Mouse (Mus musculus): ENCODE data around the gene Klf9. TPM values are rescaled to one million over a fixed set of nuclear protein-coding genes. Genes with fewer than 3 reads are reported as not detected.

Gene Klf9
- polyA plus RNA-seq, 1 experiment from 2014 or later: 6.6 TPM

DNA sequence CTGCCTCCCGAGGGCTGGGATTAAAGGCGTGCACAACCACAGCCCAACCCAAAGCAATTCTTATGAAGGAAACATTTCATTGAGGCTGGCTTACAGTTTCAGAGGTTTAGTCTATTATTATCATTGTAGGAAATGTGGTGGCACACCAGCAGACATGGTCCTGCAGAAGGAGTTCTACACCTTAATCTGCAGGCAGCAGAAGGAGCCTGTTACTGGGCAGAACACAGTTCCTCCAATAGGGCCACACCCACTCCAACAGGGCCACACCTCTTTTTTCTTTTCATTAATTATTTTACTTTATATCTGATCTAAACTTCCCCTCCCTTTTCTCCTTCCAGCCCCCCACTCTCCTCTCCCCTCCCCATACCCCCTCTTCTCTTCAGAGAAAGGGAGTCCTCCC lies 11.1 kb upstream of the Klf9 start:
- H3K27me3 ChIP-seq (ENCODE audit: control insufficient read depth, insufficient read depth, low read depth, low read length): peaks cover 16% of the 10 kb centered on the region
- no peak overlapping the region for H3K4me2 ChIP-seq (ENCODE audit: low read depth, low read length)
- no peak for ATAC-seq (ENCODE audit: low read depth)
- no peak overlapping the region for H3K27ac ChIP-seq (ENCODE audit: low read length)
- no peak overlapping the region for H3K9ac ChIP-seq (ENCODE audit: low read length)
- 92% methylated on average over 2 of the region's 2 CpGs for WGBS
- peaks cover 12% of the 10 kb centered on the region for H3K4me1 ChIP-seq (replicated peaks; ENCODE audit: control insufficient read depth, insufficient read depth, low read length)
- no peaks in the 10 kb centered on the region for H3K9me3 ChIP-seq (ENCODE audit: control insufficient read depth, low read length)
- H3K4me3 ChIP-seq (ENCODE audit: low read length): no peak overlapping the region
- no peaks in the 10 kb centered on the region for H3K36me3 ChIP-seq (ENCODE audit: control insufficient read depth, insufficient read depth, low read length)

DNA sequence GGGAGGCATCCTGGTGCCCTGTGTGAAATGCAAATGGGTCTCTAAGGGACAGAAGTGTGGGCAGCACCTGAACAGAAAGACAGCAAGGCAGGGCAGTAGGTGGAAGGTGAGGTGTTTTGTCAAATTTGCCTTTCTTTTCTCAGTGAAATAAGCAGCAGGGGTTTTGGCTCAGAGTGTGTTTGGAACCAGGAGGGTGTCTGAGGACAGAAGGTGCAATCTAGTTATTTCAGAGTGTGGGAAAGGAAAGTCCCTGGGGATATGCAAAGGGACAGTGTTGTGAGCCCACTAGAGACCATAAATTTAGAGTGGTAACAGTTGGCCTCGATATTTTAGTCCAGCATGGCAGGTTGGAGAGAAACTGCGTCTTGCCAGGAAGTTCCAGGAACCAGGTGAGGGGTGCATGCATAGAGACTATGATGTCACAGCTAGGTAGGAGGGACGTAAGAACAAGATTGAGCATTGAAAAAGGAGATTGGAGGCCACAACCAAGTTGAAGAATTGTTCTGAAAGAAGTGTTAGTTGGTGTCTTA lies 8.9 kb upstream of the Klf9 start:
- ATAC-seq (ENCODE audit: low read depth): no peak
- H3K27ac ChIP-seq (ENCODE audit: low read length): no peak overlapping the region
- no peak overlapping the region for H3K4me3 ChIP-seq (ENCODE audit: low read length)
- peaks cover 22% of the 10 kb centered on the region for H3K27me3 ChIP-seq (ENCODE audit: control insufficient read depth, insufficient read depth, low read depth, low read length)
- WGBS: 51% methylated on average over 3 of the region's 3 CpGs
- no peak overlapping the region for H3K9ac ChIP-seq (ENCODE audit: low read length)
- H3K4me1 ChIP-seq (replicated peaks; ENCODE audit: control insufficient read depth, insufficient read depth, low read length): peaks cover 27% of the 10 kb centered on the region
- H3K9me3 ChIP-seq (ENCODE audit: control insufficient read depth, low read length): no peaks in the 10 kb centered on the region
- no peak overlapping the region for H3K4me2 ChIP-seq (ENCODE audit: low read depth, low read length)
- H3K36me3 ChIP-seq (ENCODE audit: control insufficient read depth, insufficient read depth, low read length): no peaks in the 10 kb centered on the region

DNA sequence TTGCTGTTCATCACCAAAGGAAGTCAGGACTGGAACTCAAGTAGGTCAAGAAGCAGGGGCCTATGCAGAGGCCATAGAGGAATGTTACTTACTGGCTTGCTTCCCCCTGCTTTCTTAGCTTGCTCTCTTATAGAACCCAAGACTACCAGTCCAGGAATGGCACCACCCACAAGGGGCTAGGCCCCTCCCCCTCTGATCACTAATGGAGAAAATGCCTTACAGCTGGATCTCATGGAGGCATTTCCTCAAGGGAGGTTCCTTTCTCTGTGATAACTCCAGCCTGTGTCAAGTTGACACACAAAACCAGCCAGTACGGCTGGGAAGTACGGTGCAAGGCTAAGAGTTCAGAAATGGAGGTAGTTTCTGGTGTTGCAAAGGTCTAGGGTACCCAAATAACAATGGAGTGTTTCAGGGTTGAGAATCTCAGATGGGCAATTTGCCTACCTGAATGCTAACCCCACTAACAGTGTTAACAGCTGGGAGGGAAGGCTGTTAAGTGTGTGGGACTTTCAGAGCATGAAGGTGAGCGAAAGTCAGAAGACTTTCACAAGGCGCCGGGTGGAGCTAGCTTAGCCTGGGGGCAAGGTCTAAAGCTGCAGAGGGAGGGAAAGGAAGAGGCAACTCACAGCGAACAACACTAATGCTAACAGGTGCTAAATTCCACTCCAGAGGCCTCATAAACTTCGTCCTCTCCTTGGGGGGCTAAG lies 8.2 kb upstream of the Klf9 start:
- no peak overlapping the region for H3K4me3 ChIP-seq (ENCODE audit: low read length)
- no peaks in the 10 kb centered on the region for H3K36me3 ChIP-seq (ENCODE audit: control insufficient read depth, insufficient read depth, low read length)
- H3K27ac ChIP-seq (ENCODE audit: low read length): no peak overlapping the region
- H3K9me3 ChIP-seq (ENCODE audit: control insufficient read depth, low read length): no peaks in the 10 kb centered on the region
- no peak overlapping the region for H3K4me2 ChIP-seq (ENCODE audit: low read depth, low read length)
- no peak for ATAC-seq (ENCODE audit: low read depth)
- peaks cover 24% of the 10 kb centered on the region for H3K27me3 ChIP-seq (ENCODE audit: control insufficient read depth, insufficient read depth, low read depth, low read length)
- 32% methylated on average over 7 of the region's 7 CpGs for WGBS
- peaks cover 27% of the 10 kb centered on the region for H3K4me1 ChIP-seq (replicated peaks; ENCODE audit: control insufficient read depth, insufficient read depth, low read length)
- H3K9ac ChIP-seq (ENCODE audit: low read length): no peak overlapping the region

DNA sequence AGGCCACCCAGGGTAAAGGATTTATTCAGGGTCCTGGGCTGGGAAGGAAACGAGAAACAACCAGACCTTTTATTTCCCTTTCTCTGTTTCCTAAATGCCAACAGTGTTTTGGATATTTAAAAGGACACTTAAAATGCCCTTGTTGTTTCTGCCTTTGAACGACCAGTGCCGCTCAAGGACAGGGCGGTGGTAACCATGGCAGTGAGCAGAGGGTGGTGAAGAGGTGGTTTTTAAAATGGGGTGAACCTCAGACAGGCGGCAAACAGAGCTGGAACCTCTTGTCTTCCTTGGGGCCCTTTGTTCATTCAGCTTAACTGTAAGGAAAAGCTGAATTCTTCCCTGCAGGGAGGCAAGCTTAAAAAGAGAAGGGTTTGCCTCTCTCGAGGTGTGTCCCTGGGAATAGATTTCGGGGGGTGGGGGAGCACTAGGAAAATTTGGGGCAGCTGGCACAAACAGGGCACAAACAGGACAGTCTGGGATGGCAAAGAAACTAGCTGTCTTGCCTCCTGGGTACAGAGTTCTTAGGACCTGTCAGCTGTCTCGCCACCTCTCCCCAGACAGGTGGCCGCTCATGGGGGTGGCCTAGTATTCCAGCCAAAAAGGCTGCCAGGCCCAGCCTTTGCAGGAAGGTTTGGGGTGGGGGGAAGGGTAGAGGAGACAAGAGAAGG lies 7.5 kb upstream of the Klf9 start:
- Histone ChIP-seq H3K4me1 (replicated peaks; ENCODE audit: control insufficient read depth, insufficient read depth, low read length) (peaks cover 27% of the 10 kb centered on the region), H3K4me2 (ENCODE audit: low read depth, low read length) (peak overlapping the region; percentile 90), H3K4me3 (ENCODE audit: low read length) (peak overlapping the region; percentile 47), H3K9me3 (ENCODE audit: control insufficient read depth, low read length) (no peaks in the 10 kb centered on the region), H3K9ac (ENCODE audit: low read length) (peak overlapping the region; percentile 48; the same call in 1 of the 2 replicates), H3K27ac (ENCODE audit: low read length) (0 out of 2 replicates have a peak overlapping the region, but pooled peaks have one; percentile 12), H3K27me3 (ENCODE audit: control insufficient read depth, insufficient read depth, low read depth, low read length) (peaks cover 24% of the 10 kb centered on the region), H3K36me3 (ENCODE audit: control insufficient read depth, insufficient read depth, low read length) (no peaks in the 10 kb centered on the region)
- ATAC-seq (ENCODE audit: low read depth): no peak
- 11% methylated on average over 9 of the region's 9 CpGs for WGBS

DNA sequence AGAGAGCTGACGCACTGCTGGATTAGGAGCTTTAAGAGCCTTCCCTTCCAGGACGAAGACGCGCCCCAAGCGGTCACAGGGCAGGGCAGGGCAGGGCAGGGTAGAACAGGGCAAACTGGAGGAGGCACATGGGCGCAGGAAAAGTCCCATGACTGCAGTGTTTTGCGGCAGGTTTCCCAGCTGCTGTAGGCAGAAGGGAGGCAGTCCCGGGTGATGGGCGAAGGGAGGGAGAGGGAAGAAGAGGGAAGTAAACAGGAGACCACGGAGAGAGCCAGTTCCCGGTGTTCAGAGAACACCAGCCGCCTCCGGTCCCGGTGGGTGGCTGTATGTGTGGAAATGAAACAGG lies 7.0 kb upstream of the Klf9 start:
- Histone ChIP-seq H3K36me3 (ENCODE audit: control insufficient read depth, insufficient read depth, low read length) (no peaks in the 10 kb centered on the region), H3K4me1 (replicated peaks; ENCODE audit: control insufficient read depth, insufficient read depth, low read length) (peaks cover 27% of the 10 kb centered on the region)

DNA sequence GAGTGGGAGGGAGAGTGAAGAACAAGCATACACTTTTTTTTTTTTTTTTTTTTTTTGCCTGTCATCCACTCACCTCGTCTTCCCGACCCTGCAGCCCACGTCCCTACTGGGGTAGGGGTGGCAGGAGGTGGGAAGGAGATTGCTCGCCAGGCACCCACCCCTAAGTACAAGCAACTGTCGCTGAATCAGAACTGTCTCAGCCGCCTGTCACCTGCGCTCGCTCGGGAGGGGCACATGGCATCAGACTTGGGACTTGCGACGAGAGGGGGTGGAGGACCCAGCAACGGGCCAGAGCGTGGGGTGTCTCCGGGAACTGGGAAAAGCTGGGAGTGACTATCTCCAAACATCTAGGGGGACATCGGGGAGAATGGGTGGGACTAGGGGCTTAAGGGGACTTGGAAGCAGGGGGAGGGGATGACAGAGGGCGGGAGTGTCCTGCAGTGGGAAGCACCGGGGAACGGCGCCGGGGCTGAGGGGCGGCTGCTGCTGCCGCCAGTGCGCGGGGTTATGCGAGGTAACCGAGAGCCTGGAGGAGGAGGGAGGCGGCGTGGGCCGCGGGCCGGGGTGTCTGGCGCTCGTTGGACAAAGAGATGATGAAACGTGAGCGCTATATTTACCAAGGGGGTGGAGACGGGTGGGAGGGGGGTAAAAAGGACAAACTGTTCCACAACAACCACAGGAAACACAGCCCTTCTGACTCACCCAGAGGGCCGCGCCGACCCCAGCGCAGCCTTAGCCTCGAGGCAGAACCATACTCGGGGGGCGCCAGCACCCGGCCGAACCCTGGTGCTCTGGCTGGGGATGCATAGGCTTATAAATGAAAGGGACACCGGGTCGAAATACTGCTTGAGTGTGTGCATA lies 6.4 kb upstream of the Klf9 start:
- Histone ChIP-seq H3K27ac (ENCODE audit: low read length) (peak overlapping the region; percentile 81), H3K27me3 (ENCODE audit: control insufficient read depth, insufficient read depth, low read depth, low read length) (peaks cover 24% of the 10 kb centered on the region), H3K9ac (ENCODE audit: low read length) (peak overlapping the region; percentile 58), H3K4me1 (replicated peaks; ENCODE audit: control insufficient read depth, insufficient read depth, low read length) (peaks cover 27% of the 10 kb centered on the region), H3K36me3 (ENCODE audit: control insufficient read depth, insufficient read depth, low read length) (no peaks in the 10 kb centered on the region), H3K4me3 (ENCODE audit: low read length) (peak overlapping the region; percentile 47), H3K9me3 (ENCODE audit: control insufficient read depth, low read length) (no peaks in the 10 kb centered on the region), H3K4me2 (ENCODE audit: low read depth, low read length) (peak overlapping the region; percentile 90)
- peak; percentile 80 for ATAC-seq (ENCODE audit: low read depth)
- WGBS: under 1% methylated on average over 44 of the region's 47 CpGs

More for the DNA sequence above, 7.0 kb upstream of the Klf9 start:
- Histone ChIP-seq H3K4me3 (ENCODE audit: low read length) (peak overlapping the region; percentile 47), H3K9ac (ENCODE audit: low read length) (peak overlapping the region; percentile 48), H3K27ac (ENCODE audit: low read length) (0 out of 2 replicates have a peak overlapping the region, but pooled peaks have one; percentile 12), H3K4me2 (ENCODE audit: low read depth, low read length) (peak overlapping the region; percentile 90), H3K9me3 (ENCODE audit: control insufficient read depth, low read length) (no peaks in the 10 kb centered on the region), H3K27me3 (ENCODE audit: control insufficient read depth, insufficient read depth, low read depth, low read length) (peaks cover 24% of the 10 kb centered on the region)
- peak; percentile 18; the same call in 1 of the 2 replicates for ATAC-seq (ENCODE audit: low read depth)
- 3% methylated on average over 13 of the region's 14 CpGs for WGBS

DNA sequence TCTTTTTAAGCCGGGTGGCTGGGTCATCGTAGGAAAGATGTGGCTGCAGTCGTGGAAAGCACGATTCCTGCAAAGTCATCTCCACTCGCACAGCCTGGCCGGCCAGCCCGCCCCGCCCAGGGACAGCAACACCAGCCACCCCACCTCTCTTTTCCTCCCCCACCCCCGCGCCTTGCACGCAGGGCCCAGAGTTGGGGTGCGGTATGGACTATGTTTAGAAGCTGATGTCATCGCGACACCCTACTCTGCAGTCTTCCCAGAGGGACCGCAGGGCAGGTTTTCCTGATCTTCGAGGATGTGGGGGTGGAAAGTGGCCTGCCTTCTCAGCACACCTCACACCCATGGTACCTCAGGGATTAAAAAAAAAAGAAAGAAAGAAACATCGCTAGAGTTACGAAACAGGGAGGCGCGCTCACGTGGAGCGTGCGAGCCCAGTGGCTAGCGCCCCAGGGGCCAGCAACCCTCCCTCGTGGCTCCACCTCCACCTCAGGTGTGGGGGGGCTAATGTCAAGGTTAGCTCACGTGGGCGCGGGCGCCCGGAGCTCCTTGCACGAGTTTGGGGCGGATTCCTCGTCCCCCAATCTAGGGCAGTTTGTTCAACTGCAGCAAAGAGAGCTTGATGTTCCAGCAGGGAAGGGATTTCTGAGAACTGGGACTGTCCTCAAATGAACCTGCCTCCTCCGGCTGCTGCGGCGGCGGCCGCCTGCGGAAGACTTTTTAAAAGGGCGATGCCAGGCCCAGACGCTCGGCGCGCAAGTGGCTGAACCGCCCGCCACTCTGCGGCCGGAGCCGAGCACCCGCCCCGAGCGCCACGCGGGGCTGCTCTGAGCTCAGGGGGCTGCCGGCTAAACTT lies 5.5 kb upstream of the Klf9 start:
- Histone ChIP-seq H3K4me1 (replicated peaks; ENCODE audit: control insufficient read depth, insufficient read depth, low read length) (peaks cover 27% of the 10 kb centered on the region), H3K27ac (ENCODE audit: low read length) (peak overlapping the region; percentile 81), H3K9ac (ENCODE audit: low read length) (peak overlapping the region; percentile 58), H3K27me3 (ENCODE audit: control insufficient read depth, insufficient read depth, low read depth, low read length) (peaks cover 24% of the 10 kb centered on the region), H3K4me2 (ENCODE audit: low read depth, low read length) (peak overlapping the region; percentile 90), H3K36me3 (ENCODE audit: control insufficient read depth, insufficient read depth, low read length) (no peaks in the 10 kb centered on the region), H3K9me3 (ENCODE audit: control insufficient read depth, low read length) (no peaks in the 10 kb centered on the region), H3K4me3 (ENCODE audit: low read length) (peak overlapping the region; percentile 47)
- peak; percentile 56 for ATAC-seq (ENCODE audit: low read depth)
- under 1% methylated on average over 55 of the region's 55 CpGs for WGBS

DNA sequence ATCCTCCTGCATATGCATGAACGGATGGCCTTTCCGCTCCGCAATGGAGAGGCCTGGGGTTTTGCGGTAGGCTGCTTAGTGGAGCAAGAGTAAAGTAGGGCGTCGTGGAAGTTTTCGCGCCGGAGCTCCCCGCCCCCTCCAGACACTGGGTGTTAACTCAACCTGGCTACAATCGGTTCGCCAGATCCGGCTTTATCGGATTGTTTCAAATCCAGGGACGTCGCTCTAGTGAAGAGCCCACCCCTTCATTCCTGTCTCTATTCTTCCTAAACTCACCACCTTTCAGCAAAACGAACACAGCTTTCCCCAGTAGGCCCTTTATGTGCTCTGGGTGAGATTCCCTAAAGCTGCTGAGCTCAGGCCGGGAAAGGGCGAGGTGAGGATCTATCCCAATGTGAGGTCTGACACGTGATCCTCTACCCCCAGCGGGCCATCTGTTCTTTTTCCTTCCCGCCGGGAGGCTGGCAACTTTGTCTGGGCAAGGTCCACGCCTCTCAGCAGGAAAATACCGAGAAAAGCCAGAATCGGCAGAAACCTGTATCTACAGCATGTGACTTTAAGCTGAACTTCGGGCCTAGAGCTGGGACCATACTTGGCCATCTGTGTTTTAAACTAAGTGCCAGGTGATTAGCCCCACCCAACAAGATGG lies 4.7 kb upstream of the Klf9 start:
- 6% methylated on average over 27 of the region's 27 CpGs for WGBS
- Histone ChIP-seq H3K9me3 (ENCODE audit: control insufficient read depth, low read length) (no peaks in the 10 kb centered on the region), H3K27me3 (ENCODE audit: control insufficient read depth, insufficient read depth, low read depth, low read length) (peaks cover 24% of the 10 kb centered on the region), H3K36me3 (ENCODE audit: control insufficient read depth, insufficient read depth, low read length) (no peaks in the 10 kb centered on the region), H3K9ac (ENCODE audit: low read length) (peak overlapping the region; percentile 58), H3K4me2 (ENCODE audit: low read depth, low read length) (peak overlapping the region; percentile 90), H3K4me3 (ENCODE audit: low read length) (peak overlapping the region; percentile 47), H3K4me1 (replicated peaks; ENCODE audit: control insufficient read depth, insufficient read depth, low read length) (peaks cover 27% of the 10 kb centered on the region), H3K27ac (ENCODE audit: low read length) (no peak overlapping the region; the same call in 1 of the 2 replicates)
- ATAC-seq (ENCODE audit: low read depth): no peak
